Mouse (Mus musculus) left cerebral cortex, adult 2 months (tissue): ENCODE results near the gene Isx. TPM values are rescaled to one million over a fixed set of nuclear protein-coding genes. Genes with fewer than 3 reads are reported as not detected.

Experiments
- DNase-seq, 2 experiments: peaks; one replicate each; pipeline ENCODE4 v3.0.0; 2021 to 2022; ENCODE audit warnings: low spot score in 2 of 2, mixed read lengths in 1 of 2; ENCODE audit errors: extremely low spot score in 1 of 2
- H3K27ac ChIP-seq: fragments of 200-600 bp; 2 replicates; pipeline ENCODE4 v1.8.1; 2022
- H3K4me3 ChIP-seq: fragments of 200-600 bp; 2 replicates; pipeline ENCODE4 v1.8.1; 2022
- CTCF ChIP-seq: fragments of 200-600 bp; IDR thresholded peaks from 2 replicates; pipeline ENCODE4 v1.8.1; 2022; ENCODE audit warnings: antibody characterized with exemption, mild to moderate bottlenecking, moderate library complexity
- intact Hi-C: fragments of 180-260 bp; cut with DNase I; formaldehyde crosslinking; loops from one replicate; pipeline ENCODE4 v1.15.1; 2025
- total RNA-seq, 2 experiments: library from RNA; stranded (reverse); gene quantifications; 2 replicates each; pipeline ENCODE4 v1.2.3; 2021

Gene Isx
- total RNA-seq, 2 experiments from 2014 or later, result not detected

DNA sequence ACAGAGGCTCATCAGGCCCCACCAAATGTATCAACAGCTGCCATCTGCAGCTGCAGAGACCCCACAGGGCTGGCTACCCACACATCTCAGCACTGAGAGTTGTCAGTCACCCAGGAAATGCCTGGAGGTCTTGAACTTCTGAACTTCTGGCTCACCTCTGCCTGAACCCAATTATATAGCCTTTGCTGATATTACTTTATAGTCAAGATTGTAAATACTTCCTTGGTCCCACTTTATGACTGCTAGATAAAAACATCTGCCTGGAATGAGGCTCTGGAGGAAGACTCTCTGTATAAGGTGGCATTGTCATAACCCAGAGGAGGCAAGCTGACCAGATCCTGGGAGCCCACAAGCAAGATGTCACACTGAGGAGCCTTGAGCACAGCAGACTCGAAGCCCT, 28.8 kb downstream of the Isx start:
- no peak for TF ChIP-seq CTCF
- Histone ChIP-seq H3K4me3 (no peak overlapping the region), H3K27ac (no peak overlapping the region)

DNA sequence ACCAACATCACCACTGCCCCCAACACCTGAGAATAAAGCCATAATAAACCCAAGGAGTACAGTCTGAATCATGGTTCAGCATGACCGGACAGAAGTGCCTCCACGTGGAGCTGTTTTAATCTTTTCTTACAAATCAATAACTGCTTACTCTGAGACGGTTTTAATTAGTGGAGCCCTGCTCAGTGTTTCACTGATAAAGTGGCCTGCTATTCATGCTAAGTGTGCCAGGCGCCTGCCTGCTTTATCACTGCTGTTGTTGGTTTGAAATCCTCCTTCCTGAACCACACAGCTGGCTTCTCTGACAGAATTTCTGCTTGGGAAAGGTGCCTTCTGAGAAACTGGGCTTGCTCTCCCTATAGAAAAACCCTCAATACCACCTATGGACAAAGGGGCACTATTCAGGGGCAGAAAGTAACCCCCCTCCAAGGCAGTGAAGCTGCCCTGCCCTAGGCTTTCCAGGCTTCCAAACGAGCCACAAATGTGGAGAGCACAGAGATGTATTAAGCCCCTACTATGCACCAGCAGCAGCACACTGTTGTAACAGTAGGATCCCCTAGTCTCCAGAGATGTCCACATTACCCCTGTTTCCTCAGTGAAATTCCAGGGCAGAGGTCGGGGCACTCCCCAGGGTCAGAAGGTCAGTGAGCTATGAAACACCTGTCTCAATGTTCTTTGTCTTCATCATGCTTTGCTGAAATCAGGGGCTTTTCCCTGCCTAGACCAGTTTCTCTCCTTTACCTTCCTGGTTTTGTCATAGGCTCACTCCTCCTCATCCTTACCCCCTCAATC, 30.3 kb downstream of the Isx start:
- Histone ChIP-seq H3K27ac (no peak overlapping the region), H3K4me3 (no peak overlapping the region)
- no peak for TF ChIP-seq CTCF
- intact Hi-C loops, result no loop called here
- DNase-seq, result no peak

More for the DNA sequence above, 28.8 kb downstream of the Isx start:
- intact Hi-C loops, result no loop called here
- no peak for DNase-seq

- intact Hi-C loops, result no loop called here
- no peak for TF ChIP-seq CTCF
Observed at GRCm38 (mm10) chr8:74906333-74906732, 33.4 kb downstream of the Isx start.

DNA sequence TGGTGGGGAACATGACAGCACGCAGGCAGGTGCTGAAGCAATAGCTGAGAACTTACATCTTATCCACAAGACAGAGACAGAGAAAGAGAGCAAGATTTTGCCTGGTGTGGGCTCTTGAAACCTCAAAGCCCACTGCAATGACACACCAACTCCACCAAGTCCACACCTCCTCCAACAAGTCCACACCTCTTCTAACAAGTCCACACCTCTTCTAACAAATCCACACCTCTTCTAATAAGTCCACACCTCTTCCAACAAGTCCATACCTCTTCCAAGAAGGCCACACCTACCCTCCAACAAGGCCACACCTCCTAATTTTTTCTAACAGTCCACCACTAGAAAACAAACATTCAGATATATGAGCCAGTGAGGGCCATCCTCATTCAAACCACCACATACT, 37.7 kb downstream of the Isx start:
- TF ChIP-seq CTCF, result no peak
- H3K27ac ChIP-seq, result no peak overlapping the region
- no peak for DNase-seq
- no peak overlapping the region for H3K4me3 ChIP-seq
- intact Hi-C loops, result no loop called here

More at GRCm38 (mm10) chr8:74906333-74906732, 33.4 kb downstream of the Isx start:
- Histone ChIP-seq H3K4me3 (no peak overlapping the region), H3K27ac (no peak overlapping the region)
- DNase-seq, result no peak

DNA sequence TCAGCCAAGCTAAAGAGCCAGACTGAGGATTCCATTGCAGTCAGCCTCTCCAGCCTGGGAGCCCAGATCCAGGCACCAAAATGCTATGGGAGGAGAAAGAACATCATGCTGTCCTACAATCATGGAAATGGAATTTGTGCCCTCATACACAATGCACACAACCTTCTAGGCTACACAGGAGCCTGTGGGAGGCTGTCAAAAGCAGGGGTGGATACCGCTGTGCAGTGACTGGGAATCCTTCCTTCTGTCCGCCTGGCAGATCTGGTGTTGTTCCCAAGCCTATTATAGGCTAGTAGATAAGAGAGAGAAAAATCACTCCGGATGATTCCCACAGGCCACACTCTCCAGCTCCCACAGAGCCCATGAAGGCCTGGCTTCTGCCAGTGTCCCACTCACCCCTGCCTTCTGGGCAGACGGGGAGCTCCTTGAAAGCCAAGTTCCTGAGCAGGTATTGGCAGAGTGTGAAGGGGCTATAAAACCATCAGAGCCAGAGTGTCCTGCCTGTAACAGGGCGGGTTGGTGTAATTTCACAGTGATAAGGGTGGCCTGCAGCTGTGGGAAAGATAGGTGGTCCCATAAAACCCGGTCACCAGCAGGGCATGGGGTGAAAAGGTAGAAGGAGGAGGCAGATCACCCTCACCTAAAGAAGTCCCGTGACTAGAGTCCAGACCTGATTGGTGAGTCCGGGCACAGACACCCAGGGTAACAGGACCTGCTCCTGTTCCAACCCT, 47.9 kb downstream of the Isx start:
- H3K4me3 ChIP-seq, result no peak overlapping the region
- peak in 1 of 2 experiments; percentile 29 for DNase-seq
- TF ChIP-seq CTCF, result no peak
- H3K27ac ChIP-seq, result peak overlapping the region; percentile 50
- intact Hi-C loops, result loop anchor here (2.0 to 10.0 kb wide), 7 partner anchors 49 to 1914 kb away; partner anchors contain the start of gene Isx

DNA sequence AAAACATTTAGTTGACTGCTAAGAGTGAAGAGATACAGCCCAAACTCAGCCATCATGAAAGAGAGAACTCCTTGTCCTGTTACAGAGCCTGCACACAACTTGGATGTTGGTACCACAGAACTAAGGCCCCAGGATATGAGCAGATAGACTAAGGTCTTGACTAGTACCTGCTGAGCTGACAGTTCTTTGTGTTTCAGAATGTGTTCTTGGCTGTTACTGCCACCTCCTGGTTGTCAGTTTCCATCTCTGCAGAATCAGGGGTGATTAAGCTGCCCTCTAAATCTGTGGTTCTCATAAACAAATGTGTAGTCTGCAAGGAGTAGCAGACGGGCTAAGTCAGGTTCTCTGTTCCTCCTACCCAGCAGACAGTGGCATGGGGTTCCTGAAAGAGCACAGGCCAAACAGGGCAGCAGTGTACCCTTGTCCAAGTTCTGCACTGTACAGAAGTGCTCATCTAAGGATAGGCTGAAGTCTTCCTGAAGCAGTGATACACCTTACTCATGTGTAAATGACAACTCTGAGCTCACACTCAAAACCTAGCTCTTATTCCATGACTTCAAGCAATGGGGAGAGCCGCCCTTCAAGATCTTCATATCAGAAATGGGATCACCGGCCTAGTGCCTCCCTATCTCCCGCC, 49.0 kb downstream of the Isx start:
- no peak overlapping the region for H3K4me3 ChIP-seq
- peak; percentile 67 for TF ChIP-seq CTCF
- intact Hi-C loops, result loop anchor here (2.0 to 10.0 kb wide), 7 partner anchors 50 to 1915 kb away; partner anchors contain the start of gene Isx
- peak; percentile 46 to 52 for DNase-seq
- H3K27ac ChIP-seq, result no peak overlapping the region

DNA sequence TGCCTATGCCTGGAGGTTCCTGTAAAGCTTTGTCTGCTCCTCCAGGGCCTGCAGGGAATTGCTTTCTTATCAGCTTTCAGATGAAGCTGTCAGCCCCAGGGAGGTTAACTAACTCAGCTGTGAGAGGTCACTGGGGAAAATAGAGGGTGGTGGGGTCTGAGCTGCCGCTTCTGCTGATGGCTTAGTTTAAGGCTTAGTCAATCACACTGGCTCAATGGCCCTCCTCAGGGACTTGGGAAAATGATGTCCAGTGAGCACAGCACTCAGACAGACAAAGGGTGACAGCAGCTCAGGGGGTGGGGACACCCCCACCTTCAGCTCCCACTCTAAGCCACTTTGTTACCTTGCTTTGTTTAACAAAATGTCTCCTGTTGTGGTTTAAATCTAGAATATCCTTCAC, 55.0 kb downstream of the Isx start:
- intact Hi-C loops, result loop anchor here (10.0 kb wide), 2 partner anchors 723 to 1313 kb away; no protein-coding TSS in a partner anchor
- Histone ChIP-seq H3K27ac (no peak overlapping the region), H3K4me3 (no peak overlapping the region)
- DNase-seq, result no peak
- no peak for TF ChIP-seq CTCF

GRCm38 (mm10) chr8:74930731-74931130, 57.8 kb downstream of the Isx start:
- H3K27ac ChIP-seq, result no peak overlapping the region
- no peak overlapping the region for H3K4me3 ChIP-seq
- DNase-seq, result peak; percentile 23 to 24
- peak; percentile 80 for TF ChIP-seq CTCF
- intact Hi-C loops, result loop anchor here (10.0 kb wide), 1 partner anchor 1696 kb away; no protein-coding TSS in a partner anchor

DNA sequence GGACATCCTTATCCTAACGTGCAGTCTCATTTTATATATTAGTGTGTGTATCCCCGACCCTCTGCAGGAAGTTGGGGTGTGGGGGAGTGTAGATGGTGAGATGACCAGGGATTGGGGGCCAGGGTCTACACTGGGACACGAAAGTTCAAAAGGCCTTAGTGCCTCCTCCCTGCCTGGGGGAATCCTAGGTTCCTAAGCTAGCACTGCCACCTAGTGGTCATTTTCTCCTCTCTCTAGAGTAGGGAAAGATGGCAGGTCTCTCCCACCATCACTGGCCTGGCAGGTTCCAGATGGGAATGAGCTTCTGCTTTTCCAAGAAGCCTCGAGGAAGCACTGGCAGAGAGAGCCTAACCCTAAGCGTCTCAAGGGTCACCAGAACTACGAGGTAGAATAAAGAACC, 62.3 kb downstream of the Isx start:
- peak; percentile 47 to 63 for DNase-seq
- H3K27ac ChIP-seq, result no peak overlapping the region
- TF ChIP-seq CTCF, result peak; percentile 74
- intact Hi-C loops, result loop anchor here (10.0 kb wide), 1 partner anchor 1701 kb away; no protein-coding TSS in a partner anchor
- H3K4me3 ChIP-seq, result no peak overlapping the region

DNA sequence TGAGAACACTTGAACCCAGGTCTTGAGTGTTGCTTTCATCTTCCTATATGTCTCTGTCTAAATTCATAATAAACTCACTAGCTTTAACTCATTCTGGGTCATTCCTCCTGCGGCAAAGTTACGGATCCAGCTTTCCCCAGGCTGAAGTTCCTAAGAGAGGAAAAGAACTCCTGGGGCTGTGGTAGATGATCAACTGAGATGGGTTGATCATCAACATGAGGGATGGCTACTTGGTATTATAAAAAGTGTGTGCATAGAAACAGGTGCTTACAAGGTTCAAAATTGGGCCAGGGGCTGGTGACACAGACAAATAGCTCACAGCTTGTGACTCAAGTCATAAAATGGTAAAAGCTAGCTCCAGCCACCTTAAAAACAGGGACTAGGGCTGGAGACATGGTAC, 63.7 kb downstream of the Isx start:
- intact Hi-C loops, result loop anchor here (10.0 kb wide), 1 partner anchor 1702 kb away; no protein-coding TSS in a partner anchor
- no peak for DNase-seq
- no peak for TF ChIP-seq CTCF
- no peak overlapping the region for H3K27ac ChIP-seq
- H3K4me3 ChIP-seq, result no peak overlapping the region

- H3K4me3 ChIP-seq, result no peak overlapping the region
- no peak for TF ChIP-seq CTCF
- DNase-seq, result no peak
- intact Hi-C loops, result no loop called here
- no peak overlapping the region for H3K27ac ChIP-seq
Observed at GRCm38 (mm10) chr8:74942056-74942455, 69.1 kb downstream of the Isx start.

Other genes with a start within 250 kb of the Isx start
- gene Hmgxb4, start 120.2 kb downstream of the Isx start, total RNA-seq, result 10 to 100 TPM; 24.5 to 28.9 TPM
- 10 to 100 TPM; 31.4 to 42.2 TPM for gene Tom1, start 160.5 kb downstream of the Isx start, total RNA-seq
- gene Hmox1, start 220.4 kb downstream of the Isx start, total RNA-seq, result 1 to 10 TPM; 3.9 to 5.2 TPM
- gene Mcm5, start 236.4 kb downstream of the Isx start, total RNA-seq, result 1 to 10 TPM; 7.4 to 7.6 TPM